Mouse (Mus musculus): Measurements from ENCODE around the gene Prdm13.

DNA sequence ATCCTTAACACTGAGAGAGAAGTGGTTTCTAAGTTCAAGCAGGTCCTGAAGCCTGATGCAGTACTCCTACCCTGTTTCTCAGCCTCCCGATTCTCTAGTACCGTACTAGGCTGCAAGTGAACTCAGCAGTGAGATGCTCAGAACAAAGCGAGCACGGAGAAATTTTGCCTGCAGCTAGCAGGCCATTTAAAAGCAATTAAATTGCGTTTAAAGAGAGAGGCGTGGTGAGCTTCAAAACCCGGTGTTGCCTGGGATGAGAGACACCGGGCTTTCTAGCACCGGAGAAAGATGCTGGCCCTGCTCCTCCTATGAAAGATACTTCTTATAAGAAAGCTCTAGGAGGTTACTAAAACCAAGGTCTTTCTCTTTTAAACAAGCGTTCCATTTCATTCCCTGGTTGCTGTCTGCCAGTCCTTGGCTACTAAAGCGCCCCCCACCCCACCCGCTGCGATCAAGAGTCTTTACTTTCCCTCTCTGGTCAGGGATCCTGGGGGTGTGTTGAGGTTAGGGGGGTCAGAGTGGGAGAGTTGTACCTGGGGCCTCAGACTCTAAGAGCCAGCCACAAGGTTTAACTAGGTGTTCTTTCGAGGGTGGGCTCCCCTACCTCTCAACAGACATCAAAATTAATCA, 1.3 kb downstream of the Prdm13 start:
- TF ChIP-seq CTCF (IDR thresholded peaks at IDR 0.05; ENCODE audit: low read depth), result no peak
- no peak for TF ChIP-seq EP300 (optimal IDR thresholded peaks at IDR 0.05)
